Mouse (Mus musculus) limb, embryonic 13.5 days (tissue): ENCODE data around the gene Dpy19l2. TPM values are rescaled to one million over a fixed set of nuclear protein-coding genes. Genes with fewer than 3 reads are reported as not detected.

ENCODE experiments used
- ATAC-seq: fragments of 200-750 bp; cut with Nextera tagmentation; 2 replicates; pipeline ENCODE4 v1.8.0; 2017; ENCODE audit warnings: low read depth, moderate number of reproducible peaks, moderate TSS enrichment; ENCODE audit not compliant: low FRiP score
- H3K27ac ChIP-seq: fragments of 300-500 bp; sonication (generic); 2 replicates; pipeline ENCODE4 v1.5.1; 2015; ENCODE audit warnings: inconsistent platforms, mild to moderate bottlenecking, moderate library complexity
- H3K27me3 ChIP-seq: fragments of 300-500 bp; sonication (generic); 2 replicates; pipeline ENCODE4 v1.6.1; 2015; ENCODE audit warnings: mild to moderate bottlenecking, inconsistent platforms
- H3K36me3 ChIP-seq: fragments of 300-500 bp; sonication (generic); 2 replicates; pipeline ENCODE4 v1.6.1; 2015; ENCODE audit warnings: inconsistent platforms, mild to moderate bottlenecking, moderate library complexity
- H3K4me1 ChIP-seq: fragments of 300-500 bp; sonication (generic); 2 replicates; pipeline ENCODE4 v1.6.1; 2015; ENCODE audit warnings: inconsistent platforms
- H3K4me2 ChIP-seq: fragments of 300-500 bp; sonication (generic); replicated peaks from 2 replicates; pipeline ENCODE4 v1.6.1; 2015; ENCODE audit warnings: inconsistent platforms, mild to moderate bottlenecking, moderate library complexity
- H3K4me3 ChIP-seq: fragments of 300-500 bp; sonication (generic); 2 replicates; pipeline ENCODE4 v1.5.1; 2015; ENCODE audit warnings: moderate library complexity, mild to moderate bottlenecking, inconsistent platforms
- H3K9ac ChIP-seq: fragments of 300-500 bp; sonication (generic); 2 replicates; pipeline ENCODE4 v1.6.1; 2015; ENCODE audit warnings: mild to moderate bottlenecking, inconsistent platforms
- H3K9me3 ChIP-seq: fragments of 300-500 bp; sonication (generic); 2 replicates; pipeline ENCODE4 v1.6.1; 2016; ENCODE audit warnings: inconsistent platforms
- WGBS: fragments of 180-500 bp; shearing (Covaris S2); methylation state at CpG from one replicate; pipeline ENCODE4 v1.1.7; 2015; 5-methylcytosine and 5-hydroxymethylcytosine counted together
- polyA plus RNA-seq: library from polyadenylated mRNA; unstranded; fragments of >200 nt; fragmentation: Nextera tagmentation; extraction: Ambion mirVana; gene quantifications from 2 replicates; pipeline ENCODE4 v1.2.1, GENCODE M21; 2015

The Dpy19l2 gene
- polyA plus RNA-seq, 1 experiment from 2014 or later, result 0.32 TPM

GRCm38 (mm10) chr9:24511371-24512120, 184.5 kb downstream of the Dpy19l2 start:
- Histone ChIP-seq H3K36me3 (no peaks in the 10 kb centered on the region), H3K4me2 (no peak overlapping the region), H3K27me3 (no peaks in the 10 kb centered on the region), H3K27ac (no peak overlapping the region), H3K4me3 (no peak overlapping the region), H3K9me3 (no peaks in the 10 kb centered on the region), H3K4me1 (peaks cover 7% of the 10 kb centered on the region), H3K9ac (no peak overlapping the region)
- no peak for ATAC-seq
- 84% methylated on average over 4 of the region's 4 CpGs for WGBS

GRCm38 (mm10) chr9:24508880-24509279, 187.2 kb downstream of the Dpy19l2 start:
- H3K36me3 ChIP-seq, result no peaks in the 10 kb centered on the region
- H3K27me3 ChIP-seq, result no peaks in the 10 kb centered on the region
- no peak overlapping the region for H3K4me2 ChIP-seq
- ATAC-seq, result no peak
- 91% methylated on average over 4 of the region's 4 CpGs for WGBS
- no peak overlapping the region for H3K4me3 ChIP-seq
- H3K9ac ChIP-seq, result no peak overlapping the region
- H3K27ac ChIP-seq, result no peak overlapping the region
- no peaks in the 10 kb centered on the region for H3K9me3 ChIP-seq
- H3K4me1 ChIP-seq, result peaks cover 7% of the 10 kb centered on the region

Other genes starting within 250 kb of the Dpy19l2 start
- gene Dpy19l1, start 193.2 kb downstream of the Dpy19l2 start, polyA plus RNA-seq, result 11.5 and 12.6 TPM in 2 replicates
- not detected in 2 replicates for gene Cypt4, start 71.1 kb downstream of the Dpy19l2 start, polyA plus RNA-seq
- gene Tbx20, start 78.0 kb upstream of the Dpy19l2 start, polyA plus RNA-seq, result not detected in 2 replicates